Mouse (Mus musculus) forebrain, embryonic 14.5 days (tissue): ENCODE results near the gene Fbxo47. TPM values are rescaled to one million over a fixed set of nuclear protein-coding genes. Genes with fewer than 3 reads are reported as not detected.

Source experiments
- ATAC-seq: fragments of 200-750 bp; cut with Nextera tagmentation; 2 replicates; pipeline ENCODE4 v1.8.0; 2017; ENCODE audit warnings: mild to moderate bottlenecking, moderate library complexity
- DNase-seq: peaks from one replicate; pipeline ENCODE4 v3.0.0-alpha.2; 2015; ENCODE audit warnings: low spot score
- H3K27ac ChIP-seq: fragments of 300-500 bp; sonication (generic); 2 replicates; pipeline ENCODE4 v1.5.1; 2014; ENCODE audit warnings: low read depth, mild to moderate bottlenecking, control low read depth, low read length, moderate library complexity
- H3K27me3 ChIP-seq: fragments of 300-500 bp; sonication (generic); replicated peaks from 2 replicates; pipeline ENCODE4 v1.6.1; 2014; ENCODE audit warnings: low read length, control low read depth, mixed read lengths; ENCODE audit not compliant: control insufficient read depth, insufficient read depth
- H3K36me3 ChIP-seq: fragments of 300-500 bp; sonication (generic); 2 replicates; pipeline ENCODE4 v1.6.1; 2014; ENCODE audit warnings: low read length, control low read depth; ENCODE audit not compliant: control insufficient read depth, insufficient read depth
- H3K4me1 ChIP-seq: fragments of 300-500 bp; sonication (generic); 2 replicates; pipeline ENCODE4 v1.6.1; 2014; ENCODE audit warnings: antibody characterized with exemption, low read length, control low read depth; ENCODE audit not compliant: control insufficient read depth, insufficient read depth
- H3K4me2 ChIP-seq: fragments of 300-500 bp; sonication (generic); 2 replicates; pipeline ENCODE4 v1.6.1; 2014; ENCODE audit warnings: mild to moderate bottlenecking, control low read depth, low read length
- H3K4me3 ChIP-seq: fragments of 300-500 bp; sonication (generic); 2 replicates; pipeline ENCODE4 v1.5.1; 2014; ENCODE audit warnings: low read depth, low read length, control low read depth
- H3K9ac ChIP-seq: fragments of 300-500 bp; sonication (generic); 2 replicates; pipeline ENCODE4 v1.6.1; 2014; ENCODE audit warnings: mild to moderate bottlenecking, low read length, control low read depth, moderate library complexity
- H3K9me3 ChIP-seq: fragments of 300-500 bp; sonication (generic); replicated peaks from 2 replicates; pipeline ENCODE4 v1.6.1; 2016; ENCODE audit warnings: low read length, control low read depth, mixed read lengths; ENCODE audit not compliant: control insufficient read depth
- WGBS: fragments of 180-500 bp; shearing (Covaris S2); extraction: QIAGEN DNeasy Blood & Tissue Kit; methylation state at CpG from one replicate; pipeline ENCODE4 v1.1.7; 2014; 5-methylcytosine and 5-hydroxymethylcytosine counted together
- polyA plus RNA-seq: library from polyadenylated mRNA; unstranded; fragments of >200 nt; fragmentation: Nextera tagmentation; extraction: Ambion mirVana; gene quantifications from 2 replicates; pipeline ENCODE4 v1.2.1, GENCODE M21; 2014

The Fbxo47 gene
- polyA plus RNA-seq, 1 experiment from 2014 or later, result 0.65 TPM

DNA sequence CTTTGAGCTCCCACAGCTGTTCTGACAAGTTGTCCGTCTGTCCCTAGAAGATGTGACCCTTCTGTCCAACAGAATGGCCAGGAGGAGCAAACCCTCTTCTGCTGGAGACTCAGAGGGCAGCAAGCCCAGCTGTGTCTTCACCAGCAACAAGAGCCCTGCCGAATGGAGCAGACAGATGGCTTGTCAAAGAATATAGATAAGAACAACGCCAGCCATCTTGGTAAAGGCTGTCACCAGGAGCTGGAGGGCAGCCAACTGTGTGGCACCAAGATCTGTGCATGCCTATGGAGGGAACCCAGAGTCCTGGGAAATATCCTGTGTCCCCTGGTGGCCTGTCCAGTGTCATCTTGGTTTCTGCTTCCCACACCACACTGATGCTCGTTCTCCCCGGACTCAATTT, 24.0 kb upstream of the Fbxo47 start:
- H3K27ac ChIP-seq, result no peak overlapping the region
- ATAC-seq, result no peak
- no peaks in the 10 kb centered on the region for H3K36me3 ChIP-seq
- H3K4me1 ChIP-seq, result no peaks in the 10 kb centered on the region
- no peak overlapping the region for H3K4me2 ChIP-seq
- no peaks in the 10 kb centered on the region for H3K27me3 ChIP-seq
- H3K9me3 ChIP-seq, result no peaks in the 10 kb centered on the region
- DNase-seq, result no peak
- H3K9ac ChIP-seq, result no peak overlapping the region
- H3K4me3 ChIP-seq, result no peak overlapping the region
- WGBS, result 82% methylated on average over 5 of the region's 5 CpGs

DNA sequence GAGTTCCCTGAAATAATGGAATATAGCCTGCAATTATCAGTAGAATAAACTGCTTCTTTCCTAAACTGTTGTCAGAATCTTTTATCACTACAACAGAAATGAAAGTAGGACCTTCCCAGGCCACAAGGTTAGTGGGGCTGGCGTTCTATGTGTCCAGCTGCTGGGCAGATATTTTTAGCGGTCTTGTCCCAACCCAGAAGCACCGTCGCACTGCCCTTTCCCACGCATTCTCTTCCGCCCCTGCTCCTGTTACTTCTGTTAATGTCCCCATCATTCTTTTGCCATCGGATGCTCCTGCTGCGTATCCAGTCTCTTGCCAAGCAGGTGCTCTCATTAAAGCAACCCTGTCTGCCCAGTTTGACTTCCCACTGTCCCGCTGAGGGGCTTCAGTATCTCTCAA, 23.0 kb upstream of the Fbxo47 start:
- H3K4me2 ChIP-seq, result no peak overlapping the region
- no peak overlapping the region for H3K4me3 ChIP-seq
- ATAC-seq (no peak), DNase-seq (no peak)
- no peaks in the 10 kb centered on the region for H3K27me3 ChIP-seq
- no peak overlapping the region for H3K9ac ChIP-seq
- H3K36me3 ChIP-seq, result no peaks in the 10 kb centered on the region
- H3K9me3 ChIP-seq, result no peaks in the 10 kb centered on the region
- H3K27ac ChIP-seq, result no peak overlapping the region
- WGBS, result 90% methylated on average over 9 of the region's 9 CpGs
- no peaks in the 10 kb centered on the region for H3K4me1 ChIP-seq

DNA sequence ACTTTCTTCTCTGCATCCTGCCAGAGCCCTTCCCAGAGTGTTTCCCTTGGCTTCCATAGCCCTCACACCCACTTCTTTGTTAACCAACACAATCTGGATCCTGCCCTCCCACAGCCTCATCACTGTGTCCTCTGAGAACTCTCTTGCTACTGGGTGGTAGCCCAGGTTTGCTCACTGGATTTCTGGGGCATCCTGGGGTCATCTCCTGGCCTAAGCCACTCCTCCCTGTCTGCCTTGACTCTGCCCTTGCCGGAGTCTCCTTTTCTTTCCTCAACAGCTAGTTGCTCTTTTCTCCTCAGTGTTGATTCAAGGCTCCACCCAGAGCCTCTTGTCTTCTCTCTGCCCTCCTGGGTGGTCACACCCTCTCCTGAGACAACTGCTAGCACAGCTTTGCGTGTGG, 22.0 kb upstream of the Fbxo47 start:
- H3K36me3 ChIP-seq, result no peaks in the 10 kb centered on the region
- DNase-seq (no peak), ATAC-seq (no peak)
- 70% methylated on average over 2 of the region's 2 CpGs for WGBS
- no peak overlapping the region for H3K27ac ChIP-seq
- no peak overlapping the region for H3K9ac ChIP-seq
- H3K27me3 ChIP-seq, result no peaks in the 10 kb centered on the region
- no peaks in the 10 kb centered on the region for H3K4me1 ChIP-seq
- no peaks in the 10 kb centered on the region for H3K9me3 ChIP-seq
- H3K4me2 ChIP-seq, result no peak overlapping the region
- no peak overlapping the region for H3K4me3 ChIP-seq

DNA sequence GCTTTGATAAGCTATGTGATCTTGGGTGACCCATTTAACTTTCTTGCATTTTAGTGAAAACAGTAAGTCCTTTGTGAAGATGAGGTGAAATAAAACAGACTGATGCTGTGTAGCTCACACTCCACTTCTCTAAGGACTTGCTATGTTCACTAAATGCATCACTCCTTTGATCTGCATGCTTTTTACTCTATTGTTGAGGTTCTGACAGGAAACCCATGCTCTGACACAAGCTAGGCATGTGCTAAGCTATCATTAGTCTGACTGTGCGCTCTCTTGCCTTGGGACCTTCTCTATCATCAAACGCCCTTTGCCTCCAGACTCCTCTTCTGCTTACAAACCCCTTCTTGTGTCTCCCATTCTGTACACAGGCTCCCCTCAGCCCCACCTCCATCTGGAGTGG, 21.6 kb upstream of the Fbxo47 start:
- H3K27me3 ChIP-seq, result no peaks in the 10 kb centered on the region
- ATAC-seq (no peak), DNase-seq (no peak)
- no peak overlapping the region for H3K9ac ChIP-seq
- no peaks in the 10 kb centered on the region for H3K4me1 ChIP-seq
- H3K36me3 ChIP-seq, result no peaks in the 10 kb centered on the region
- WGBS, result 91% methylated on average over 2 of the region's 2 CpGs
- H3K27ac ChIP-seq, result no peak overlapping the region
- no peaks in the 10 kb centered on the region for H3K9me3 ChIP-seq
- H3K4me2 ChIP-seq, result no peak overlapping the region
- H3K4me3 ChIP-seq, result no peak overlapping the region

DNA sequence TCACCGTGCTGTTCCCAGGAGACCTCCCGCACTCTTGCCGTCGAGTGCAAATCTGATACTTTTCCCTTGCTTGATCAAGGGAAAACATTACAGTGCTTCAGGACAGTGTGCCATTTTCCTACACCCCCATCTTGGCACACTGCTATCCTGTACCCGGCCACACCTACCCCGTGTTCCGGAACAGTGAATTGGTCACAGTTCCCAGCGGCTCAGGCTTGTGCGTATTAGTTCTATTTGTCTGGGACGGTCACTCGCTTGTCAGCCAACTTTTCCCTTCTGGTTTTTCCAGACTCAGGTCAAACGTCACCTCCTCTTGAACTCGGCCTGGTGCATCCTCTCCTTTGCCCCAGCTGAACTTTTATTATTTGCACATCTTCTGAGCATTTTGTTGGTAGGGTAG, 20.8 kb upstream of the Fbxo47 start:
- Histone ChIP-seq H3K9ac (no peak overlapping the region), H3K36me3 (no peaks in the 10 kb centered on the region), H3K4me1 (no peaks in the 10 kb centered on the region), H3K4me2 (no peak overlapping the region), H3K4me3 (no peak overlapping the region), H3K27me3 (no peaks in the 10 kb centered on the region), H3K27ac (no peak overlapping the region), H3K9me3 (no peaks in the 10 kb centered on the region)
- ATAC-seq (no peak), DNase-seq (no peak)
- WGBS, result 89% methylated on average over 13 of the region's 13 CpGs

DNA sequence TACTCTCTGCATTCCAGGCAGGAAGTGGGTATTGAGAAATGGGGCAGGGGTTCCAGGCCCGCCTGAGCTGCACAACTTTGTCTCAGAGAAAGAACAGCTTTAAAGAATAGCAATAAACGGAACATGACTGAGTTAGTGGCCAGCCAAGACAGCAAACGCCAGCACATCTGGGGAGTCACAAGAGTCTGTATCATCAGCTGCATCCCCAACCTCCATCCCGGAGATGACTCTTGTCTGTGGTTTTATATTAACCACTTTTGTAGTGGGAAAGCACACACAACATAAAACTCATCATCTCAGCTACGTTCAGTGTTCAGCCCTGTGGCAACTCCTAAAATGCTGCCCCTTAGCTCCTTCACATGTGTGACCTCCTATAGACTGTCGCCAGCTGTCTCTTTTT, 17.9 kb upstream of the Fbxo47 start:
- no peaks in the 10 kb centered on the region for H3K9me3 ChIP-seq
- H3K4me1 ChIP-seq, result no peaks in the 10 kb centered on the region
- no peak overlapping the region for H3K4me2 ChIP-seq
- H3K27me3 ChIP-seq, result no peaks in the 10 kb centered on the region
- WGBS, result 83% methylated on average over 6 of the region's 6 CpGs
- no peaks in the 10 kb centered on the region for H3K36me3 ChIP-seq
- H3K27ac ChIP-seq, result no peak overlapping the region
- no peak for ATAC-seq
- no peak overlapping the region for H3K9ac ChIP-seq
- no peak for DNase-seq
- no peak overlapping the region for H3K4me3 ChIP-seq

GRCm38 (mm10) chr11:97899822-97900221, 15.9 kb upstream of the Fbxo47 start:
- DNase-seq (peak; percentile 95), ATAC-seq (0 out of 2 replicates have a peak, but pooled peaks have one; percentile 58)
- Histone ChIP-seq H3K9me3 (no peaks in the 10 kb centered on the region), H3K4me3 (no peak overlapping the region), H3K27ac (no peak overlapping the region), H3K4me1 (no peaks in the 10 kb centered on the region), H3K27me3 (no peaks in the 10 kb centered on the region), H3K9ac (no peak overlapping the region), H3K36me3 (no peaks in the 10 kb centered on the region), H3K4me2 (no peak overlapping the region)
- 3% methylated on average over 2 of the region's 2 CpGs for WGBS

- H3K4me2 ChIP-seq, result no peak overlapping the region
These were observed 13.7 kb upstream of the Fbxo47 start for GRCm38 (mm10) chr11:97897568-97898185.

GRCm38 (mm10) chr11:97896655-97897054, 12.7 kb upstream of the Fbxo47 start:
- no peak overlapping the region for H3K4me2 ChIP-seq
- no peaks in the 10 kb centered on the region for H3K36me3 ChIP-seq
- DNase-seq (no peak), ATAC-seq (no peak)
- no peaks in the 10 kb centered on the region for H3K27me3 ChIP-seq
- 80% methylated on average over 4 of the region's 4 CpGs for WGBS
- H3K4me3 ChIP-seq, result no peak overlapping the region
- H3K9me3 ChIP-seq, result no peaks in the 10 kb centered on the region
- H3K9ac ChIP-seq, result no peak overlapping the region
- no peak overlapping the region for H3K27ac ChIP-seq
- no peaks in the 10 kb centered on the region for H3K4me1 ChIP-seq

More at GRCm38 (mm10) chr11:97897568-97898185, 13.7 kb upstream of the Fbxo47 start:
- 79% methylated on average over 3 of the region's 3 CpGs for WGBS
- Histone ChIP-seq H3K27ac (no peak overlapping the region), H3K4me1 (no peaks in the 10 kb centered on the region), H3K36me3 (no peaks in the 10 kb centered on the region), H3K4me3 (no peak overlapping the region), H3K9ac (no peak overlapping the region), H3K9me3 (no peaks in the 10 kb centered on the region), H3K27me3 (no peaks in the 10 kb centered on the region)
- ATAC-seq, result no peak
- DNase-seq, result no peak
